Mouse (Mus musculus): ENCODE measurements around the gene Lyz1.

- TF ChIP-seq CTCF (IDR thresholded peaks at IDR 0.05; ENCODE audit: low read depth) (no peak), EP300 (optimal IDR thresholded peaks at IDR 0.05) (no peak)
Measured at GRCm38 (mm10) chr10:117275681-117276369, 16.8 kb downstream of the Lyz1 start.
